Mouse (Mus musculus) heart, adult 2 months (tissue): ENCODE measurements around the gene Pbxip1.

ENCODE experiments used
- CTCF ChIP-seq: fragments of 200-600 bp; IDR thresholded peaks from 2 replicates; pipeline ENCODE4 v1.8.1; 2022; ENCODE audit warnings: antibody characterized with exemption, mild to moderate bottlenecking, moderate library complexity
- EP300 ChIP-seq: fragments of 200-500 bp; IDR thresholded peaks from 2 replicates; pipeline ENCODE4 v1.6.1; 2011; ENCODE audit warnings: low read depth, low read length, control low read depth; ENCODE audit not compliant: insufficient read depth
- POLR2A ChIP-seq: fragments of 200-500 bp; IDR thresholded peaks from 2 replicates; pipeline ENCODE4 v1.6.1; 2011; ENCODE audit warnings: mild to moderate bottlenecking, low read depth, low read length, control low read depth; ENCODE audit not compliant: insufficient read depth

GRCm38 (mm10) chr3:89417131-89417530, 19.4 kb upstream of the Pbxip1 start:
- TF ChIP-seq POLR2A, result no peak
- no peak for TF ChIP-seq EP300
- no peak for TF ChIP-seq CTCF
